Mouse (Mus musculus) ovary, adult 2 months (tissue): Measurements from ENCODE around the gene Tprn. TPM values are rescaled to one million over a fixed set of nuclear protein-coding genes. Genes with fewer than 3 reads are reported as not detected.

Experiments
- polyA plus RNA-seq: library from polyadenylated mRNA; depleted of rRNA; stranded (reverse); fragments of >200 nt; gene quantifications from 2 replicates; pipeline ENCODE4 v1.2.3, GENCODE M21; 2012; rRNA removed

Tprn gene
- 30.9 and 32.4 TPM in 2 replicates for polyA plus RNA-seq

DNA sequence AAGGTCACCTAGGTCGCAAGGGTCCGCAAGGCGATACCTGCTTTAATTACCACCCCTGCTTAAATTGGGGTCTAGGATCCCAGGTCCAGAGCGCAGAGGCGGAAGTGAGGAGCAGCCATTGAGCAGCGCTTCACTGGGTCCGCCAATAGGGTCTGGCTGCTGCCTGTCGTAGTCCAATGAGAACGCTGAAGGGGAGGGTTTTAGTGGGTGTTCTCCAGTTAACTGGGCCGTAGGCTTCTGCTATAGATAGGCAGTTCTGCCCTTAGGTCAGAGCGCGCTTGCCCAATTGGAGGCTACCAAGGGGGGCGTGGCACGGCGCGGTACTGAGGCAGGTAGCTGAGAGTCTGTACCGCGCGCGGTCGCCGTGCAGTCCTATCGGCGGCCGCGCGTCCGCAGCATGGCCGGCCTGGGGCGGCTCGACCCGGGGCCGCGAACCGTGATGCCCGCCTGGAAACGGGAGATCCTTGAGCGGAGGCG lies at the start of gene Tprn:
Gene Tprn (plus strand): TSS at position 328 of the 477 bp plus-strand sequence.

DNA sequence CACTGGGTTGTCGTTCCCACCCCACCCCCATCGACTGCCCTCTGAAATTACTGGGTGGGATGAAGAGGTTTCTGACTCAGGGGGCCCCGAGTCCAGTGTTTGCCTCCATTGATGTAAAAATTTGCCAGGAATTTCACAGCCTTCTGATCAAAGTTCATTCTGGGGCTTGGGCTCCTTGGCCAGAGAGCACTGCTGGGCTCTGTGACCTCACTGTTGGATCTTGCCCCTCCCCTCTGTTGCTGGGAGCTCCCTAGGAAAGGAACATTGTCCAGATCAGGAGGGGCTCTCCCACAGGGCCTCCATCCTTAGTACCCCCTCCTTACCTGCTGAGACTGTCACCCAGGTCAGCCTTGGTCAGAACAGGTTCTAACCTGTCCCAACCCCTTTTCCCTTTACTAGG lies 48.0 kb upstream of the Tprn start, which contains the start of gene Stpg3:
Gene Stpg3 (minus strand): TSS at position 194 of the 400 bp plus-strand sequence.

DNA sequence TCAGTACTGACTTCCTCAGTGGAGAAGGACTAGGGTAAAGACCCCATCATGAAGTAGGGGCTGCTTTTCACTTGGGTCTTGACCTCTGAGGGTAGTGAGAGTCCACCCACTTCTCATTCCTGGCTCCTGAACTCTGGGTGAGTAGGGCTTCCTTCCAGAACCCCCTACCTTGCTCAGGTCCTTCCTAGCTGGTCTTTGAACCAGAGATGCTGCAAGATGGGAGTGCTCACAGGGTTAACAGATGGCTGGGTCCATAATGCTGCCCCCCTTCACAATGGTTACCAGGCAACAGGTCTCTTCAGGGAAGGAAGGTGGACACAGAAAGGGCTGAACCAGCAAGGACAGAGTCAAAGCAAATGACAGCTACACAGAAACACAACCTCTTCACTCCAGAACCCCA lies 44.0 kb upstream of the Tprn start, which contains the start of gene Fam166a:
Gene Fam166a (plus strand): TSS at position 301 of the 400 bp plus-strand sequence.

DNA sequence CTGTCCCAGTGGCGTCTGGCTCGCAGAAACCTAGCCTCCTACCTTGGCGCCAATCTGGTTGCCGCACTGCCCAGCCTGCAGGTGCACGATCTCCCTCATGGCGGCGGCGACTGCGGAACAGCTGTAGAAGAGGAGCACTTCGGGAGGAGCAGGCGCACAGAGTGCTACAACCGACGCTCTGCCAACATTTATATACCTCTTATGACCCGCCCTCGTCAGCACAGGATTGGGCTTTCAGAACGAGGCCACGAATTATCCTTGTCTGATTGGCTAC lies 38.0 kb upstream of the Tprn start, which contains the start of gene Tubb4b:
Gene Tubb4b (minus strand): TSS at position 211 of the 274 bp plus-strand sequence.

DNA sequence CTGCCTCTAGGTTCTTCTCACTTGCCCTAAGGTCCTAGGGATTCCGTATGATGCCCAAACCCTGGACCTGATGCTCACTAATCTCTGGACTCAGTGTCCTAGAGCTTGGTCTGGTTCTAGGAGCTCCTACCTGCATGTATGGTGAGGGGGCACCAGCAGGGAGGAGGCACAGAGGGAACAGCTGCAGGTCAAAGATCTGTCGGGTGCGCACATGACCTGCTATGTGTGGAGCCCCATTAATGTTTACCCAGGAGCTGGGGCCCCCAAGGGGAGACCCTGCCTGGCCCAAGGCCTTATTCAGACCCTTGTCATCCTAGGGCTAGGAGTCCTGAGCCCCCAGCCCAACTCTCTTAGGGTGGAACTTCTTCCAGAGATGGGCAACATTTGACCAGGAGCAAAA lies 28.4 kb upstream of the Tprn start, which contains the start of gene Slc34a3:
Gene Slc34a3 (minus strand): TSS at position 315 of the 400 bp plus-strand sequence.

DNA sequence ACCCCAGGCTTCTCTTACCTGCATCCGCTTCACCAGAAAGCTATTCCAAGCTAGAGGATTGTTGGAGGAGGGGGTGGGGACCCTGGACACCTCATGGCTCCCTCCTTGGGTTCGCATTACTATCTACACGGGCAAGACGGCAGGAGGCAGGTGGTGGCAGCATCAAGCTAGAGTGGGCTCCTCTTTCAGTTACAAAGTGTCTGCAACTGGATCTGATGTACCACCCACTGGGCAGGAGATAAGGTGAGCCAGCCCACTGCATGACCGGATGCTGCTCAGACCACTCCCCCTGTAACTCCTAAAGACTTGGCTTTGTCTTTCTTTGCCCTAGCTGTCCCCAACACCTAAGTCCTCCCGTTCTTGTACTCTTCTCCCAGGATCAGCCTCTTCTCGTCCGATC lies 25.8 kb upstream of the Tprn start, which contains the start of gene Rnf224:
Gene Rnf224 (minus strand): TSS at position 174 of the 400 bp plus-strand sequence.

DNA sequence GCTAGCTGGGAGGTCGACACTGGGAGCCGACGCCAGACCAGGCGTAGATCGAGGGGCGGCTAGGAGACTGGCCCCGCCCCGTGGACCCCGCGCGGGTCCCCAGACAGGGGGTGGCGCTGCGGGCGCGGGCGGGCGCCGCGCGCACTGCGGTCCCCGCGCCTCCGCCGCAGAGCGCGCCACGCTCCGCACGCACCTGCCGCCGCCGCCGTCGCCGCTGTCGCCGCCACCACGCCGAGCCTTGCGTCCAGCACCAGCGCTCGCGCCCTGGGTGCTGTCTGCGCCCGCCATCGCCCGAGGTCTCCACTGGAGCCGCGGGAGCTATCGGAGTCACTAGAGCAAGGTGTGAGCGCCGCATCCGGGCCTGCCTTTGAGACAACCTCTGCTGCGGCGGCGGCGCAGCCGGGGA lies 20.3 kb upstream of the Tprn start, which contains the start of the genes Rnf208 and Cysrt1:
Gene Rnf208 (plus strand): TSS at position 155 of the 406 bp plus-strand sequence.
Gene Cysrt1 (minus strand): TSS at position 352 of the 406 bp plus-strand sequence.

DNA sequence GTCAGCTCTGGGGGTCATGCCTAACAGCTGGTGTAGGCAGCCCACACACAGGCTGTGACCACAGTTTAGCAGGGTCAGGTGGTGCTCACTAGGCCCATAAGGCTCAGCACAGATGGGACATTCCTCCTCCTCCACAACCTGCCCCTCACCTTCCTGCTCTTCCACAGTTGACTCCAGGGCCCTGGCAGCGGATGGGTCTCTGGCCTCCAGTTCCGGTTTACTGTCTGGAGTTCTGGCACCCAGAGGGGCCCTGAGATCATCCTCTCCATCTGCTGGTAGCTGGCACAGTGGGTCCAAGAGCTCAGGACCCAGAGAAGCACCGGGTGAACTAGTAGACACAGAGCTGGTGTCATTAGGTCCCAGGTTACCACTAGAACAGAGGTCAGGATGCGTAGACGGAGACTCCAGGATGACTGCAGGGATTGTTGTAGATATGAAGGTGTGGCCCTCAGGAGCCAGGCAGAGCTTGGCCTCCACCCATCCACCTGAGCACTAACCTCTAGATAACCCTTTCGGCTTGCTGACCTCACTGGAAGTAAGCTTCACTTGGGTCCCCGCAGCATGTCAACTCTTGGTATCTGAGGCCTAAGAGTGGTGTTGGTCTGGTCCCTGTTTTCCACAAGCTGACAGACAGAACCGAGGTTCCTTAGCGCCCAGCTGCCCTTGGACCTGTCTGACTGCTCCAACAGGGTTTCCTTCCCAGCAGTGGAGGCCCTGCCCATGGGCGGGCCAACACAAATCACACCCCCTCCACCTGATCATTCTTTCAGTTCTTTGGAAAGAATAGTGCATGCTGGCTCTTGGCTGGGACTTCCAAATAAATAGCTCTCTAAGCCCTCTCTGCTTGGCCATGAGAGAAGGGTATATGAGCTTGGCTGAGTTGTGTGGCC lies 16.0 kb upstream of the Tprn start, which contains the start of gene AL732309.1:
Gene AL732309.1 (minus strand): TSS at position 681 of the 890 bp plus-strand sequence.

DNA sequence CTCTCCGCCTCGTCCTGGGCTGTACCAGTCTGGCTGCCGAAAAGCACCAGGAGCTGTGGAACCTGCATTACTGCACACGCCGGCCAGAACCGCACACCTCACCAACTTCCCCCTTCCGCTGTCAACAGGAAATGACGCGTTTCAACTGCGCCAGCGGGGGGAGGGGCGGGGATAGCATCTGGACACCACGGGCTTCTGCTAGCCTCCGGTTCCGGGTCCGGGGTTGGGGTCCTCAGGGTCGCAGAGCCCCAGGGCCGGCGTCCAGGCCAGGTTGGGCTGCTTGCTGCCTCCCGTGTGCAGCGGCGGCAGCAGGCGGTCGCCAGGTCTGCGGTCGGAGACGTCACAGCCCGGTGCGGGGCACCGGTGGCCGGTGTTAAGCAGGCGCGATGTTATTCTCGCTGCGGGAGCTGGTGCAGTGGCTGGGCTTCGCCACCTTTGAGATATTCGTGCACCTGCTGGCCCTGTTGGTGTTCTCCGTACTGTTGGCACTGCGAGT lies 7.1 kb upstream of the Tprn start, which contains the start of gene Tmem203:
Gene Tmem203 (plus strand): TSS at position 156 of the 496 bp plus-strand sequence.

DNA sequence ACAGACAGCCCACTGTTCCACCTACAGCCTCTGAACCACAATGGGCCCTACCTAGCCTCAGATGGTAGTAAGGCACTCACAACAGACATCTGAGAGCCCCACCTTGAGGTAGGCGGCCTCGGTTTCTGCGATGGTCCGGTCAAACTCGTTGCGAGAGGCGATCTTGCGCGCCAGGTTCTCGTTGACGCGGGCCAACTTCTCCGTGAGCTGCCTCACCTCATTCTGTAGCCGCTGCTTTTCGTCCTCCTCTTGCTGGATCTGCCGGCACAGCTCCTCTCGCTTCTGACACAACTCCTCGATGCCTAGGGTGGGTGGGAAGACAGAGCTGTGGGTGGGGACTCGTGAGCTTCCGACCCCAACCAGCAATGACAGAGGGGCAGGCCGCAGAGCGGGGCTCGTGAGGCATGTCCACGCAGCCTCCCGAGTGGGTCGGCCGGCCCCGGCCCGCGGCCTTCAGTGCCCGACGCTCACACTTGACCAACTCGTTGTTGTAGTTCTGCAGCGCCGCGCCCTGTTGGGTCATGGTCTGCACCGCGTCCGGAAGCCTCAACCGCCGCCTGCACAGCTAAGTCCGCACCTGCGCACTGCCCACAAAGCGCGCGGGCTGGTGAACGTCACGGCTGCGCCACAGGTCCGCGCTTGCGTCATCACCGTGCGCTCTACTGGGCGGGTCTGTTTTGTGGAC lies 9.6 kb downstream of the Tprn start, which contains the start of the genes Ssna1 and Anapc2:
Gene Ssna1 (minus strand): TSS at position 612 of the 685 bp plus-strand sequence.
Gene Anapc2 (plus strand): TSS at position 652 of the 685 bp plus-strand sequence.

DNA sequence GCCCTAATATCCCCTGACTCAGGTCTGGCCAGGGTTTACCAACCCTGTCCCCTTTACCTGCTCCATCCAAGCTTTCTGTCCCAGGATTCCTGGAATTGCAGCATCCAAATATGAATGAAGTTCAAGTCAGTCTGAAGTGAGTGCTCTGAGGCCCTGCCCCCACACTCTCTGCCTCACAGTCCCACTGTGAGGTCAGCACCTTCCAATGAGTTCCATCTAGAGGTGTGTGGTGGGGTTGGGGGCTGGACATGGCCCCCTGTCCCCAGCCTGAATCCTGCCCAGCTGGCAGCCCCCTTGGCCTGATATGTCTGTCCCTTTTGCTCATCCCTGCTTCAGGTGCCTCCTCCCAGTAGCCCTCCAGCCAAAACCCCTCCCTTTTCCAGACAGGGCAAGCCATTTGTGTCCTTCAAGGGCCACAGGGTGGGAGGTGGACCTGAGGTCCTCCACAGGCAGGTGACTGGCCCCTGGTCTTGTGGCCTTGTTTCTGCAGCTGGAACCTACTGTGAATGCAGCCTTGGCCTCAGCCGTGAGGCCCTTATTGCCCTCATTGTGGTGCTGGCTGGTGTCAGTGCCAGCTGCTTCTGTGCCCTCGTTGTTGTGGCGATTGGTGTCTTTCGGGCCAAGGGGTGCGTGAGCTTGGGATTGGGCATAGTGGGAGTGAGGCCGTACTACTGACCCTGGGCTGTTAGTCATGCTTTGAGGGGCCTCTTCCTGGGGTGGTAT lies 25.7 kb downstream of the Tprn start, which contains the start of gene Tmem210:
Gene Tmem210 (plus strand): TSS at position 219 of the 723 bp plus-strand sequence.

DNA sequence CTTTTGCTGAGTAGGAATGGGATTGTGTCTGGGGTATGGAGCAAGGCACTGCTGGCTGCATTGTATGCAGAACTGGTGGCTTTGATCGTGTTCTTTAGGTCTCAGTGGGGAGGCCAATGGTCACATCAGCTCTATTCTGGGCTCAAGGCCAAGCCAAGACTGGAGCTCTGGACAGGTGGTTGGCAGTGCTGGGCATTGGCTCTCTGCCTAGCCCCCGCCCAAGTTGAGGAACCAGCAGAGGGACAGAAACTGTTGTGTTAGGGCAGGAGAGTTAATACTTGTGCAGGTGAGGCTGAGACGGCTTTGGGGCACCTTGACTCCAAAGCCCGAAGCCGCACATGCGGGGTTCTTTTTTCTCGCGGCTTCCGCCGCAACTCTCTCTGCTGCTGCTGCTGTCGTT lies 27.2 kb downstream of the Tprn start, which contains the start of gene Lrrc26:
Gene Lrrc26 (plus strand): TSS at position 265 of the 400 bp plus-strand sequence.

DNA sequence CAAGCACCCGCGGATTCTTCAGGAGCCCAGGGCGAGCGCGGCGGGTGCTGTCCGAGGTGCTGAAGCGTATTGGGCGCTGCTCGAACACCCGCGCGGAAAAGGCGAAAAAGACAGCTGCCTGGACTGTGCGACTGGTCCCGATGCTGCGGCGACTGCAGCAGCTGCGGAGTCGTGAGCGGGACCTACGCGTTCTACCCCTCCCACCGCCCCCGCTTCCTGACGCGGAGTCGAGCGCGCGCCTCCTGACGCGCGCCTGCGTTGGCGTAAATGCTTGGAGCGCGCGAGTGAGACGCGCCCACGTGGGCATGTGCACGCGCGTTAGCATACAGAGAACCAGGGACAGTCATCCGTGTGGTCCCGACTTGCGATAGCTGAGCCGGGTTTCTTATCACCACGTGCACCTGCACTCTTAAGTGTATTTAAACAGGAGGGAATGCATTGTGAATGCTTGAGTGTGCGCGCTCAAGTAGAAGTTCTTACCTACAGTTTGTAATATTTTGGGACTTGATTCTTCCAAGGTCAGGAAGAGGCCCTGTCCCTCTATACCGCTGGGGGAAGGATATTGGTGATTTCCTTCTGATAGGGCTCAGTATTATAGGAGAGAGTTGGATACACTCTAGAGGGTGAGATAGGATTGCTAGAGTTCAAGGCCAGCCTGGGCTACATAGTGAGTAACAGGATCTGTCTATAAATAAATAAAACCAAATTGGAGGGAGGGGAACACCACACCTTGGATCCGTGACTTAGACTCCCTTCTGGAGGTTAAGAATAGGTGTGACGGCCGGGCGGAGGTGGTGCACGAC lies 56.8 kb downstream of the Tprn start, which contains the start of gene Grin1:
Gene Grin1 (minus strand): TSS at position 217 of the 803 bp plus-strand sequence.

Other genes starting within 250 kb of the Tprn start
- 281 and 345 TPM in 2 replicates for gene Nsmf, start 208.3 kb upstream of the Tprn start, polyA plus RNA-seq
- gene Entpd8, start 182.3 kb upstream of the Tprn start, polyA plus RNA-seq: 0.81 and 1.6 TPM in 2 replicates
- gene Noxa1, start 167.5 kb upstream of the Tprn start, polyA plus RNA-seq: 1.9 and 3.4 TPM in 2 replicates
- 16.0 and 20.1 TPM in 2 replicates for gene Nrarp, start 81.9 kb upstream of the Tprn start, polyA plus RNA-seq
- 91.7 and 92.6 TPM in 2 replicates for gene Tor4a, start 65.7 kb upstream of the Tprn start, polyA plus RNA-seq
- gene Nelfb, start 51.1 kb upstream of the Tprn start, polyA plus RNA-seq: 54.5 and 59.1 TPM in 2 replicates
- not detected in 2 replicates for gene Stpg3, start 48.0 kb upstream of the Tprn start, polyA plus RNA-seq
- gene Fam166a, start 43.9 kb upstream of the Tprn start, polyA plus RNA-seq: 0.18 and 0.40 TPM in 2 replicates
- gene Tubb4b, start 37.9 kb upstream of the Tprn start, polyA plus RNA-seq: 582 and 710 TPM in 2 replicates
- not detected in 2 replicates for gene Slc34a3, start 28.3 kb upstream of the Tprn start, polyA plus RNA-seq
- 0.10 TPM in 1 of 2 replicates, not detected in the other for gene Rnf224, start 25.8 kb upstream of the Tprn start, polyA plus RNA-seq
- 27.2 and 28.5 TPM in 2 replicates for gene Rnf208, start 20.4 kb upstream of the Tprn start, polyA plus RNA-seq
- gene Cysrt1, start 20.2 kb upstream of the Tprn start, polyA plus RNA-seq: 1.6 and 1.7 TPM in 2 replicates
- 31.6 and 35.4 TPM in 2 replicates for gene AL732309.1, start 15.8 kb upstream of the Tprn start, polyA plus RNA-seq
- 85.0 and 109 TPM in 2 replicates for gene Tmem203, start 7.2 kb upstream of the Tprn start, polyA plus RNA-seq
- gene Ssna1, start 9.8 kb downstream of the Tprn start, polyA plus RNA-seq: 85.4 and 91.9 TPM in 2 replicates
- gene Anapc2, start 9.9 kb downstream of the Tprn start, polyA plus RNA-seq: 112 and 124 TPM in 2 replicates
- gene Tmem210, start 25.5 kb downstream of the Tprn start, polyA plus RNA-seq: 0.51 and 0.55 TPM in 2 replicates
- gene Lrrc26, start 27.3 kb downstream of the Tprn start, polyA plus RNA-seq: 37.9 and 39.1 TPM in 2 replicates
- 1.1 and 1.7 TPM in 2 replicates for gene Grin1, start 56.6 kb downstream of the Tprn start, polyA plus RNA-seq
- 9.7 and 12.0 TPM in 2 replicates for gene Man1b1, start 69.7 kb downstream of the Tprn start, polyA plus RNA-seq
- 50.5 and 59.0 TPM in 2 replicates for gene Dpp7, start 93.7 kb downstream of the Tprn start, polyA plus RNA-seq
- 59.3 and 63.2 TPM in 2 replicates for gene Uap1l1, start 103.1 kb downstream of the Tprn start, polyA plus RNA-seq
- gene Sapcd2, start 109.7 kb downstream of the Tprn start, polyA plus RNA-seq: 16.5 and 18.1 TPM in 2 replicates
- 33.0 and 33.1 TPM in 2 replicates for gene Entpd2, start 133.3 kb downstream of the Tprn start, polyA plus RNA-seq
- 300 and 413 TPM in 2 replicates for gene Npdc1, start 136.7 kb downstream of the Tprn start, polyA plus RNA-seq
- gene Fut7, start 160.6 kb downstream of the Tprn start, polyA plus RNA-seq: 0.38 and 0.46 TPM in 2 replicates
- 54.2 and 56.6 TPM in 2 replicates for gene Abca2, start 166.1 kb downstream of the Tprn start, polyA plus RNA-seq
- gene Clic3, start 194.2 kb downstream of the Tprn start, polyA plus RNA-seq: 36.3 and 57.3 TPM in 2 replicates
- gene Paxx, start 198.5 kb downstream of the Tprn start, polyA plus RNA-seq: 87.0 and 99.6 TPM in 2 replicates
- gene Ptgds, start 207.4 kb downstream of the Tprn start, polyA plus RNA-seq: 17.0 and 20.7 TPM in 2 replicates
- gene Lcn12, start 231.3 kb downstream of the Tprn start, polyA plus RNA-seq: not detected in 2 replicates
- 24.5 and 26.0 TPM in 2 replicates for gene Fbxw5, start 238.1 kb downstream of the Tprn start, polyA plus RNA-seq
- gene C8g, start 239.1 kb downstream of the Tprn start, polyA plus RNA-seq: 5.0 TPM in 2 replicates